Mouse (Mus musculus) intestine, embryonic 15.5 days (tissue): ENCODE measurements around the gene Map10. TPM values are rescaled to one million over a fixed set of nuclear protein-coding genes. Genes with fewer than 3 reads are reported as not detected.
A peak's percentile ranks its signal among the peaks of the same experiment; 100 is the strongest.

Source experiments
- ATAC-seq: fragments of 200-750 bp; cut with Nextera tagmentation; 2 replicates; pipeline ENCODE4 v1.8.0; 2017; ENCODE audit warnings: moderate TSS enrichment, moderate library complexity
- H3K27ac ChIP-seq: fragments of 300-500 bp; sonication (generic); 2 replicates; pipeline ENCODE4 v1.5.1; 2015; ENCODE audit warnings: mild to moderate bottlenecking, inconsistent platforms
- H3K27me3 ChIP-seq: fragments of 300-500 bp; sonication (generic); replicated peaks from 2 replicates; pipeline ENCODE4 v1.6.1; 2015; ENCODE audit warnings: inconsistent platforms
- H3K36me3 ChIP-seq: fragments of 300-500 bp; sonication (generic); 2 replicates; pipeline ENCODE4 v1.6.1; 2015; ENCODE audit warnings: inconsistent platforms
- H3K4me1 ChIP-seq: fragments of 300-500 bp; sonication (generic); replicated peaks from 2 replicates; pipeline ENCODE4 v1.6.1; 2015; ENCODE audit warnings: inconsistent platforms
- H3K4me2 ChIP-seq: fragments of 300-500 bp; sonication (generic); replicated peaks from 2 replicates; pipeline ENCODE4 v1.6.1; 2015; ENCODE audit warnings: mild to moderate bottlenecking, inconsistent platforms
- H3K4me3 ChIP-seq: fragments of 300-500 bp; sonication (generic); replicated peaks from 2 replicates; pipeline ENCODE4 v1.5.1; 2015; ENCODE audit warnings: inconsistent platforms
- H3K9ac ChIP-seq: fragments of 300-500 bp; sonication (generic); 2 replicates; pipeline ENCODE4 v1.6.1; 2015; ENCODE audit warnings: inconsistent platforms
- H3K9me3 ChIP-seq: fragments of 300-500 bp; sonication (generic); 2 replicates; pipeline ENCODE4 v1.6.1; 2016; ENCODE audit warnings: inconsistent platforms
- WGBS: fragments of 180-500 bp; shearing (Covaris S2); methylation state at CpG from one replicate; pipeline ENCODE4 v1.1.7; 2015; 5-methylcytosine and 5-hydroxymethylcytosine counted together
- polyA plus RNA-seq: library from polyadenylated mRNA; unstranded; fragments of >200 nt; fragmentation: Nextera tagmentation; extraction: Ambion mirVana; gene quantifications from 2 replicates; pipeline ENCODE4 v1.2.1, GENCODE M21; 2015

Map10 gene
- polyA plus RNA-seq, 1 experiment from 2014 or later, result 4.7 TPM

DNA sequence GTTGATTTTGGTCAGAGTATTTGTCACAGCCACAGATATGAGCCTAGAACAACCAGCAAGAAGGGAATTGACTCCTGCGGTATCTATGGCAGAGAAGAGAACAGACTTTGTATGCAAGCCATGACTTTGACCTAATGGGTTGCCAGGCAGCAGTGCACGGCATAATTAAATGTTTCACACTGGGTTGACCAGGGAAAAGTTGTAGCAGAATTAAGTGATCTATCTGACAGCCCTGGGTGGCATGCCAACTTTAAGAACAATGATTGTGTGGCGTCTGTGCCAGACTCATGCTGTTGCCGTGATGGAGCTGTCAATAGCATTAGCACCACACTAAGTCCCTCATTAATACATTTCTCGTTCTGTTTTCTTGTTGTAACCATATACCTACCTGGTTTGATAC, 11.1 kb upstream of the Map10 start:
- H3K9me3 ChIP-seq, result no peaks in the 10 kb centered on the region
- no peaks in the 10 kb centered on the region for H3K36me3 ChIP-seq
- ATAC-seq, result no peak
- H3K27ac ChIP-seq, result no peak overlapping the region
- H3K9ac ChIP-seq, result no peak overlapping the region
- H3K4me1 ChIP-seq, result no peaks in the 10 kb centered on the region
- WGBS, result 91% methylated on average over 5 of the region's 5 CpGs
- no peak overlapping the region for H3K4me3 ChIP-seq
- no peak overlapping the region for H3K4me2 ChIP-seq
- no peaks in the 10 kb centered on the region for H3K27me3 ChIP-seq

GRCm38 (mm10) chr8:125658926-125659325, 10.7 kb upstream of the Map10 start:
- H3K36me3 ChIP-seq, result no peaks in the 10 kb centered on the region
- H3K4me3 ChIP-seq, result no peak overlapping the region
- H3K27me3 ChIP-seq, result no peaks in the 10 kb centered on the region
- no peak for ATAC-seq
- H3K9me3 ChIP-seq, result no peaks in the 10 kb centered on the region
- no peaks in the 10 kb centered on the region for H3K4me1 ChIP-seq
- no peak overlapping the region for H3K27ac ChIP-seq
- H3K9ac ChIP-seq, result no peak overlapping the region
- no peak overlapping the region for H3K4me2 ChIP-seq
- 84% methylated on average over 4 of the region's 4 CpGs for WGBS

DNA sequence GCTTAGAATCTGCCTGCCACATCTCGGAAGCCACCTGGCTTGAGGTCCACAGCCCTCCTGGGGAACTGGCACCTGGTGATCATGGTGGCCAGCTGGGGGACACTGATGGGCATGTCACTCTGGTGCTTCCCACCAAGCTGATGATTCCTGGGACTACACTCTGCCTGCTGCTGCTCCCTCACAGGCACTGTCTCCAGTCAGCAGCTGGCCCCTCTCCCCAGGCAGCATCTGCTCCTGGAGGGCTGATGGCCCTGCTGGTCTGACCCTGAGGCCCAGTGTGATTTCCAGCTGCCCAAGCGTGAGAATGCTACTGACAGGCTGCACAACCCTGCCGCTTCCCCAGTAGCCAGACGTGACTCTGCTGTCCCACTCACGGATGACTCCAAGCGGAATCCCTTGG, 9.2 kb upstream of the Map10 start:
- no peak for ATAC-seq

GRCm38 (mm10) chr8:125661958-125662668, 7.5 kb upstream of the Map10 start:
- no peak overlapping the region for H3K27ac ChIP-seq
- H3K4me2 ChIP-seq, result no peak overlapping the region
- H3K36me3 ChIP-seq, result no peaks in the 10 kb centered on the region
- H3K4me3 ChIP-seq, result no peak overlapping the region
- ATAC-seq, result no peak
- no peaks in the 10 kb centered on the region for H3K9me3 ChIP-seq
- WGBS, result 85% methylated on average over 13 of the region's 13 CpGs
- 0 out of 2 replicates have a peak, but pooled peaks cover 3% of the 10 kb centered on the region for H3K4me1 ChIP-seq
- H3K27me3 ChIP-seq, result no peaks in the 10 kb centered on the region
- no peak overlapping the region for H3K9ac ChIP-seq

More for the DNA sequence above, 9.2 kb upstream of the Map10 start:
- no peak overlapping the region for H3K4me2 ChIP-seq
- no peaks in the 10 kb centered on the region for H3K36me3 ChIP-seq
- H3K9ac ChIP-seq, result no peak overlapping the region
- H3K4me3 ChIP-seq, result no peak overlapping the region
- no peaks in the 10 kb centered on the region for H3K9me3 ChIP-seq
- H3K27me3 ChIP-seq, result no peaks in the 10 kb centered on the region
- no peak overlapping the region for H3K27ac ChIP-seq
- 79% methylated on average over 6 of the region's 6 CpGs for WGBS
- H3K4me1 ChIP-seq, result no peaks in the 10 kb centered on the region

- Histone ChIP-seq H3K36me3 (no peaks in the 10 kb centered on the region), H3K9ac (no peak overlapping the region), H3K4me1 (0 out of 2 replicates have a peak, but pooled peaks cover 3% of the 10 kb centered on the region), H3K4me3 (no peak overlapping the region), H3K4me2 (no peak overlapping the region), H3K27ac (no peak overlapping the region), H3K9me3 (no peaks in the 10 kb centered on the region), H3K27me3 (no peaks in the 10 kb centered on the region)
- ATAC-seq, result no peak
- 64% methylated on average over 6 of the region's 6 CpGs for WGBS
Measured at GRCm38 (mm10) chr8:125662669-125663048, 7.0 kb upstream of the Map10 start.

GRCm38 (mm10) chr8:125665183-125665875, 4.3 kb upstream of the Map10 start:
- H3K9me3 ChIP-seq, result peaks cover 1% of the 10 kb centered on the region; the same call in 1 of the 2 replicates
- H3K4me3 ChIP-seq, result no peak overlapping the region
- peaks cover 8% of the 10 kb centered on the region for H3K4me1 ChIP-seq
- ATAC-seq, result no peak
- 66% methylated on average over 8 of the region's 8 CpGs for WGBS
- no peak overlapping the region for H3K9ac ChIP-seq
- H3K27me3 ChIP-seq, result no peaks in the 10 kb centered on the region
- H3K27ac ChIP-seq, result no peak overlapping the region
- H3K4me2 ChIP-seq, result no peak overlapping the region
- no peaks in the 10 kb centered on the region for H3K36me3 ChIP-seq

- Histone ChIP-seq H3K27ac (no peak overlapping the region), H3K9me3 (peaks cover 6% of the 10 kb centered on the region; the same call in 1 of the 2 replicates), H3K4me1 (peaks cover 8% of the 10 kb centered on the region), H3K9ac (no peak overlapping the region), H3K27me3 (no peaks in the 10 kb centered on the region), H3K4me3 (no peak overlapping the region), H3K36me3 (0 out of 2 replicates have a peak, but pooled peaks cover 3% of the 10 kb centered on the region), H3K4me2 (no peak overlapping the region)
- no peak for ATAC-seq
- WGBS, result 34% methylated on average over 2 of the region's 2 CpGs
Measured at GRCm38 (mm10) chr8:125665876-125666186, 3.8 kb upstream of the Map10 start.

DNA sequence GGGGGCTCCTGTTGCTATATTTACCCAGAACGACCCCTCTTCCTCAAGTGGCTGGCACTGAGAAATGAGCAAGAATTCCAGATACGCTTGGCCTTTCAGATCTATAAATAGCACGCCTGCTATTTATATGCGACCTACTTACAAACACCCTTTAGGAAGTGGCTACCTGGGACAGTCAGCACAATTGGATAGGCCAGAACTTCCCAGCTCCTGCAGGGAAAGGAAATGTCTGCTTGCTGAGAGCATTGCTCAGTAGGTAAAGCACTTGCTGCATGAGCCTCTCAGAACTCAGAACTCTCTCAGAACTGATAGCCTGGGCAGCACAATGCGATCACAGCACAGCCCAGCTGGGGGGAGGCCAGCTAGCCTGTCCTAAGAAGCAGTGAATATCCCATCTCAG, 3.4 kb upstream of the Map10 start:
- ATAC-seq, result no peak
- Histone ChIP-seq H3K9ac (no peak overlapping the region), H3K27ac (no peak overlapping the region), H3K4me1 (peaks cover 8% of the 10 kb centered on the region), H3K4me2 (no peak overlapping the region), H3K36me3 (peaks cover 6% of the 10 kb centered on the region; the same call in 1 of the 2 replicates), H3K4me3 (no peak overlapping the region), H3K9me3 (peaks cover 6% of the 10 kb centered on the region; the same call in 1 of the 2 replicates), H3K27me3 (no peaks in the 10 kb centered on the region)
- WGBS, result 28% methylated on average over 5 of the region's 5 CpGs

DNA sequence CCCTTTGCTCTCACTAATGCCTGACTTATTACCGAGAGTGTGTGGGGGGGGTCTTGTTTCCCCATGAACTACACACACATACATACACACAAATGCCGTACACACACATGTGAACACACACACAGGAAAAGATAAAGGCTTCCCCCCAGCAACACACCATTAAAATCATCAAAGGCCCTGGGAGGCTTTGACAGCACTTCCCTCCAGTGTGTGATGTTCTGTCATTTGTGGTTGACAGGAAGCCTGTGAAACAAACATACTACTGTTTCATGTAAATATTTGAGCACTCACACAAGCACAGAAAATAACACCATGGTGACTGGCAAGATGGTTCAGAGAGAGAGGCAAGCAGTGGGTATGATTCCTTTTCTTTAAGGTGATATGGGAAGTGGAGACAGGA, 2.4 kb upstream of the Map10 start:
- Histone ChIP-seq H3K27ac (no peak overlapping the region), H3K4me1 (peaks cover 8% of the 10 kb centered on the region), H3K36me3 (peaks cover 10% of the 10 kb centered on the region; the same call in 1 of the 2 replicates), H3K9me3 (peaks cover 12% of the 10 kb centered on the region; the same call in 1 of the 2 replicates), H3K9ac (no peak overlapping the region), H3K4me2 (no peak overlapping the region), H3K4me3 (no peak overlapping the region), H3K27me3 (no peaks in the 10 kb centered on the region)
- ATAC-seq, result no peak
- 73% methylated on average over 2 of the region's 2 CpGs for WGBS

DNA sequence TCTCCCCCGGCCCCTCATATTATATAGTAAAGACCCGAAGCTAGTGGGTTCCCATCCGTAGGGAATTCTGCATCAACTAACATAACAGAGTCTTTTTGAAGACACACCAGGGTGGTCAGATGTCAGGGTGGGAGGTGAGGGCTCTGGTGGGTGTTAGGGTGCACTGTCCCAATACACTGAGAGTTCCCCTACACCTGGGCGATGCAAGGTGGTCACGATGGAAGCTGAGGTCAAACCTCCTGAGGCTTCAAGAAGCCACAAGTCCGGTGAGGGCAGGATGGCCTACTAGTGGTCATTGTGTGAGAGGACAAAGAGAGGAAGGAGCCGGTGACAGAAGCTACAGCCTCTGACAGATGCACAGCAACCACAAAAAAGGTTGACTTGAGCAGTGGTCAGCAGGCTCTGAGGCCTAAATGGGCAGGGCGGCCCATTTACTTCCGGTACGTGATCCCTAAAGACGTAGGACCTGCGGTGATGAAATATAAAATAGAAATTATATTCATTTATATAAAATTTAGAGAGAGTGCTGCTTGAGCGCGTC, 389 bp upstream of the Map10 start:
- H3K9ac ChIP-seq, result no peak overlapping the region
- peak; percentile 17; the same call in 1 of the 2 replicates for ATAC-seq
- peak overlapping the region; percentile 58; the same call in 1 of the 2 replicates for H3K4me3 ChIP-seq
- no peaks in the 10 kb centered on the region for H3K27me3 ChIP-seq
- H3K4me2 ChIP-seq, result peak overlapping the region; percentile 97
- H3K36me3 ChIP-seq, result peaks cover 10% of the 10 kb centered on the region; the same call in 1 of the 2 replicates
- peaks cover 8% of the 10 kb centered on the region for H3K4me1 ChIP-seq
- 80% methylated on average over 14 of the region's 14 CpGs for WGBS
- H3K9me3 ChIP-seq, result peaks cover 12% of the 10 kb centered on the region; the same call in 1 of the 2 replicates
- no peak overlapping the region for H3K27ac ChIP-seq

DNA sequence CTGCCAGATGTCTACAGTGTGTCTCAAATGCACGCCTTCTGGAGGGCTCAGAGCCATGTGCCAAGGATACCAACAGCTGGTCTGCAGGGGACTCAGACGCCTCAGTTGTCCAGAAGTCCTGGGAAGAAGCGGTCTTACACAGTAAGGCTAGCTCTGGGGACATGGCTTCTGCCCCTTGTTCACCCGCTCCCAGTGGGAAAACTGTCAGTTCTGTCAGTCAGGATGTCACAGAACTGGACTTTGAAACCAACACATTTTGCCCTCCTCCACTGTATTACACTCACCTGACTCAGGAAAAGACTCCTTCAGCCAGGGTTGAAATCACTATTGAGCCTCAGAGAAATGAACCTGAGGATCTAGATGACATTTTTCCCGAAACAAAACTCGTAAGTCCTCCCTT, 802 bp downstream of the Map10 start:
- H3K9me3 ChIP-seq, result peaks cover 12% of the 10 kb centered on the region; the same call in 1 of the 2 replicates
- H3K27ac ChIP-seq, result 0 out of 2 replicates have a peak overlapping the region, but pooled peaks have one; percentile 37
- peaks cover 10% of the 10 kb centered on the region; the same call in 1 of the 2 replicates for H3K36me3 ChIP-seq
- H3K4me2 ChIP-seq, result peak overlapping the region; percentile 97
- ATAC-seq, result no peak
- H3K4me1 ChIP-seq, result peaks cover 8% of the 10 kb centered on the region
- WGBS, result 97% methylated on average over 6 of the region's 6 CpGs
- no peak overlapping the region for H3K9ac ChIP-seq
- peak overlapping the region; percentile 58 for H3K4me3 ChIP-seq
- H3K27me3 ChIP-seq, result no peaks in the 10 kb centered on the region

- WGBS, result 95% methylated on average over 9 of the region's 9 CpGs
- peaks cover 8% of the 10 kb centered on the region for H3K4me1 ChIP-seq
- peaks cover 12% of the 10 kb centered on the region; the same call in 1 of the 2 replicates for H3K9me3 ChIP-seq
- H3K4me3 ChIP-seq, result no peak overlapping the region
- no peak overlapping the region for H3K9ac ChIP-seq
- H3K4me2 ChIP-seq, result no peak overlapping the region
- no peaks in the 10 kb centered on the region for H3K27me3 ChIP-seq
- H3K36me3 ChIP-seq, result peaks cover 10% of the 10 kb centered on the region; the same call in 1 of the 2 replicates
- H3K27ac ChIP-seq, result no peak overlapping the region
- ATAC-seq, result no peak
Measured at GRCm38 (mm10) chr8:125670906-125671305, 1.3 kb downstream of the Map10 start.
